Mouse (Mus musculus): ENCODE measurements around the gene Tmem92. TPM values are rescaled to one million over a fixed set of nuclear protein-coding genes. Genes with fewer than 3 reads are reported as not detected.

The Tmem92 gene
- polyA plus RNA-seq, 1 experiment from 2014 or later = not detected

DNA sequence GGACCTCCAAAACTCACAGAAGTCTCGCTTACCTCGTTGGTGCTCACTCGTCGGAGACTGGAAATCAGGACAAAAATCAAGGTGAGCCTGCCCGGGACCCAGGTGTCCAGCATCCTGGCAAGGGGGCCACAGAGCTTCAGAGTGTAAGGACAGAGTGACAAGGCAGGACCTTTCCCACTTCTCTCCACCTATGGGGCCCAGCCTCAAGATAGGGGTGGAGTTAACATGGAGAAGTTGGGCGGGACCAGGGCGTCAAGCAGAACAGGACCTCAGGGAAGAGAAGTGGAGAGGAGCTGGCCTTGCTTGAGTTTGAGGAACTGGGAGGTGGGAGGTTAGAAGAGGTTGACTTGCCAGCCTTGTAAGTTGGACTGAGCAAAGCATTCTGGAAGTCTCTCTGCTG lies 21.7 kb downstream of the Tmem92 start:
- ATAC-seq (ENCODE audit: low FRiP score, low read depth) = no peak
- H3K9me3 ChIP-seq = no peaks in the 10 kb centered on the region
- no peaks in the 10 kb centered on the region for H3K36me3 ChIP-seq
- H3K9ac ChIP-seq = no peak overlapping the region
- no peak overlapping the region for H3K4me3 ChIP-seq
- no peaks in the 10 kb centered on the region for H3K4me1 ChIP-seq (replicated peaks)
- no peaks in the 10 kb centered on the region for H3K27me3 ChIP-seq
- no peak overlapping the region for H3K27ac ChIP-seq (replicated peaks)
- H3K4me2 ChIP-seq = no peak overlapping the region
- 80% methylated on average over 7 of the region's 7 CpGs for WGBS

- WGBS = 88% methylated on average over 3 of the region's 3 CpGs
- H3K27ac ChIP-seq (replicated peaks) = no peak overlapping the region
- no peaks in the 10 kb centered on the region for H3K9me3 ChIP-seq
- no peaks in the 10 kb centered on the region for H3K36me3 ChIP-seq
- ATAC-seq (ENCODE audit: low FRiP score, low read depth) = no peak
- no peak overlapping the region for H3K9ac ChIP-seq
- H3K4me1 ChIP-seq (replicated peaks) = no peaks in the 10 kb centered on the region
- no peak overlapping the region for H3K4me2 ChIP-seq
- no peaks in the 10 kb centered on the region for H3K27me3 ChIP-seq
- no peak overlapping the region for H3K4me3 ChIP-seq
These were observed 22.1 kb downstream of the Tmem92 start for GRCm38 (mm10) chr11:94760364-94760763.

DNA sequence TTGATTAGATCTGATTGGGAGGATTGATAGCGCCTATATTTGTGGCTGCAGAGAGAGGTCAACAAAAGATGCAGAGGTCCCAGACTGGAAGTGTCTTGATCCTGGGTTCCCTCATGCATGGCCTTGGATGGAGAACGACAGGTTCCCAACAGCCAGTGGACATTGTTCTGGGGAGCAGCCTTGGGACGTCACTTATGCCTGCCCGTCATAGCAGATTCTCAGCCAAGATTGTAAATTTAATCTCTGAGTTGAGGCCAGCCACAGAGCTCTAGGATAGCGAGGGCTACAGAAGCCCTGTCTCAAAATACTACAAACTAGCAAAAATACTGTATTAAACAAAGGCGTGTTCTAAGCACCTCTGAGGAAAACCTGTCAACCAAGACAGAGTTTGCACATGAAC lies 22.6 kb downstream of the Tmem92 start:
- Histone ChIP-seq H3K27me3 (no peaks in the 10 kb centered on the region), H3K36me3 (no peaks in the 10 kb centered on the region), H3K4me1 (replicated peaks) (no peaks in the 10 kb centered on the region), H3K4me3 (no peak overlapping the region), H3K9ac (no peak overlapping the region), H3K4me2 (no peak overlapping the region), H3K9me3 (no peaks in the 10 kb centered on the region), H3K27ac (replicated peaks) (no peak overlapping the region)
- ATAC-seq (ENCODE audit: low FRiP score, low read depth) = no peak
- WGBS = 90% methylated on average over 6 of the region's 6 CpGs

DNA sequence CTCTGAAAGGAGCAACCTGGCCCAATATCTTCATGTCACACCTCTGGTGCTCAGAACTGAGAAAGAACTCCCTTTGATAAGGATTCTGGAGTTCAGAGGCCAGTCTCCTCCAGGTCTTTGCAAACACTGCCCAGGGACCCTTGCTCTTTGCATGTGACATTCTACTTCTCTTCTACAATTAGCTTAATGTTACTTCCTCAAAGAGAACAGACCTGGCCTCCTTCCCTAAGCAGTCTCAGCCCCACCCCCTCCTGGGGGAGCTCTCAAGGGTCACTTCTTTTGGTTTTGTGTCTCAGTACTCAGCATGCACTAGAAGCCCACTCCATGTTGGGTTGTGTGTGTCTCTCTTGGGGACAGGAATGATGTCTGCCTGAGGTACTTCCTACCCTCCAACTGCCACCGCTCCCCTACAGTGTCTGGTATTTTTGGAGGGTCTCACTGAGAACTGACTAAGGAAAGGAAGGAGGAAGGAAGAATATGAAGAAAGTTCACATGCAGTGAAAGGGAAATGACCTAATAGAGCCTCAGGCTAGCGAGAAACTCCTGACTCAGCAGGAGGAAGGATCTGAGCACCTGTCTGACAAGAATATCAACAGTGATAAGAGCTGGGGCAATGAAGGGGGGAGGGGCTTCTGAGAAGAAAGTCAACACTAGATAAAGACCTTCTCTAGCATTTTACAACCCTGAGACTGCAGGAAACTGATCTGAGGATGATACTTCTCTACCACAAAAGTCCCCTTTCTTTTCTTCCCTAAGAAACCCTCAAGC lies 29.4 kb downstream of the Tmem92 start:
- ATAC-seq (ENCODE audit: low FRiP score, low read depth) = no peak
- no peaks in the 10 kb centered on the region for H3K36me3 ChIP-seq
- no peaks in the 10 kb centered on the region for H3K9me3 ChIP-seq
- no peaks in the 10 kb centered on the region for H3K27me3 ChIP-seq
- no peaks in the 10 kb centered on the region for H3K4me1 ChIP-seq (replicated peaks)
- H3K27ac ChIP-seq (replicated peaks) = no peak overlapping the region
- H3K9ac ChIP-seq = no peak overlapping the region
- no peak overlapping the region for H3K4me3 ChIP-seq
- H3K4me2 ChIP-seq = no peak overlapping the region
- WGBS = 70% methylated on average over 2 of the region's 2 CpGs

- H3K9ac ChIP-seq = no peak within 1 kb of the TSS
- no peaks in the 10 kb centered on the region for H3K9me3 ChIP-seq
- no peaks in the 10 kb centered on the region for H3K36me3 ChIP-seq
- H3K27me3 ChIP-seq = no peaks in the 10 kb centered on the region
- no peak within 1 kb of the TSS for H3K27ac ChIP-seq (replicated peaks)
- no peak for ATAC-seq (ENCODE audit: low FRiP score, low read depth)
- no peak within 1 kb of the TSS for H3K4me2 ChIP-seq
- 87% methylated on average over 29 of the region's 29 CpGs for WGBS
- no peak within 1 kb of the TSS for H3K4me3 ChIP-seq
- H3K4me1 ChIP-seq (replicated peaks) = no peaks in the 10 kb centered on the region
These were observed 40.7 kb downstream of the Tmem92 start, which contains the start of gene Cdc34b for GRCm38 (mm10) chr11:94741732-94742272. Gene Cdc34b (plus strand): TSS chr11:94741782.

DNA sequence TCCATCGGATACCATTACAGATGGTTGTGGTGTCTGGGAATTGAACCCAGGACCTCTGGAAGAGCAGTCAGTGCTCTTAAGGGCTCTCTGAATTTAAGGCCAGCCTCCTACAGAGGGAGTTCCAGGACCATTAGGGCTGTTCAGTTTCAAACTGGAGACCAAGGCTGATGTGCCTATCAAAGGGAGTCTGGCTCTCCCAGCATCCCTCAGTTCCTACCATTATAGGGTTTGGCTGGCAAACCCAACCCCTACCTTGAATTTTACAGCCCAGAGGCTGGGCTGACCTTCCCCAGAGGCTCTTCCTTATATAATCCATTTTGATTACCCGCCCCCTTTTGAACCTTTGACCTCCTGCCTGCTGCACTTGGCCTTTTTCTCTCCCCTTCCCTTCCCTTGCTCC lies 46.8 kb downstream of the Tmem92 start:
- no peak overlapping the region for H3K4me3 ChIP-seq
- no peak for ATAC-seq (ENCODE audit: low FRiP score, low read depth)
- WGBS = 86% methylated on average over 2 of the region's 2 CpGs

GRCm38 (mm10) chr11:94732773-94733172 lies 49.7 kb downstream of the Tmem92 start:
- 41% methylated on average over 8 of the region's 8 CpGs for WGBS
- Histone ChIP-seq H3K9me3 (no peaks in the 10 kb centered on the region), H3K4me1 (replicated peaks) (no peaks in the 10 kb centered on the region), H3K36me3 (no peaks in the 10 kb centered on the region), H3K27me3 (no peaks in the 10 kb centered on the region), H3K4me2 (no peak overlapping the region), H3K27ac (replicated peaks) (no peak overlapping the region), H3K4me3 (no peak overlapping the region), H3K9ac (no peak overlapping the region)
- ATAC-seq (ENCODE audit: low FRiP score, low read depth) = no peak

More for the DNA sequence above, 46.8 kb downstream of the Tmem92 start:
- no peaks in the 10 kb centered on the region for H3K9me3 ChIP-seq
- H3K4me2 ChIP-seq = no peak overlapping the region
- H3K27me3 ChIP-seq = no peaks in the 10 kb centered on the region
- H3K4me1 ChIP-seq (replicated peaks) = no peaks in the 10 kb centered on the region
- no peak overlapping the region for H3K9ac ChIP-seq
- no peaks in the 10 kb centered on the region for H3K36me3 ChIP-seq
- H3K27ac ChIP-seq (replicated peaks) = no peak overlapping the region

- Histone ChIP-seq H3K36me3 (no peaks in the 10 kb centered on the region), H3K9ac (no peak overlapping the region), H3K4me3 (no peak overlapping the region), H3K27ac (replicated peaks) (no peak overlapping the region), H3K9me3 (no peaks in the 10 kb centered on the region), H3K4me1 (replicated peaks) (no peaks in the 10 kb centered on the region), H3K4me2 (no peak overlapping the region), H3K27me3 (no peaks in the 10 kb centered on the region)
- ATAC-seq (ENCODE audit: low FRiP score, low read depth) = no peak
- 87% methylated on average over 12 of the region's 12 CpGs for WGBS
These were observed 51.3 kb downstream of the Tmem92 start for GRCm38 (mm10) chr11:94731229-94731628.

DNA sequence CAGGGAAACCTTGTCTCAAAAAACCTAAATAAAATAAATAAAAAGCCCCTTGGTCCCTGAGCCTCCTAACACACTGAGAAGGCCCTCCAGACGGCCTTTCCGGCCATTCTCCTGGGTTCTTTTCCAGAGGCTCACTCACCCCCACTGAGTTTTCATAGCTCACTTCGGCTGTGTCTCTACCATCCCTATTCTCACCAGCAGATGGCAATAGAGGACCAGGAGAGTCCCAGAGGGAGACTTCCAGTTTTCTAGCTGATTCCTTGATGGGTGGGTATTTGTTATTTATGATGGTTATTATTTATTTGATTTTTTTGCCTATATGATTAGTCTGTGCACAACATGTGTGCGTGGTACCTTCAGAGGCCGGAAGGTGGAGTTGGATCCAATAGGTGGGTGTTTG lies 52.2 kb downstream of the Tmem92 start:
- Histone ChIP-seq H3K27me3 (no peaks in the 10 kb centered on the region), H3K27ac (replicated peaks) (no peak overlapping the region), H3K4me1 (replicated peaks) (no peaks in the 10 kb centered on the region), H3K4me3 (no peak overlapping the region), H3K4me2 (no peak overlapping the region), H3K9me3 (no peaks in the 10 kb centered on the region), H3K36me3 (no peaks in the 10 kb centered on the region), H3K9ac (no peak overlapping the region)
- ATAC-seq (ENCODE audit: low FRiP score, low read depth) = no peak
- WGBS = 29% methylated on average over 5 of the region's 5 CpGs

- Histone ChIP-seq H3K4me3 (no peak overlapping the region), H3K9ac (no peak overlapping the region), H3K36me3 (no peaks in the 10 kb centered on the region), H3K9me3 (no peaks in the 10 kb centered on the region), H3K4me2 (no peak overlapping the region), H3K27ac (replicated peaks) (no peak overlapping the region), H3K27me3 (no peaks in the 10 kb centered on the region), H3K4me1 (replicated peaks) (no peaks in the 10 kb centered on the region)
- ATAC-seq (ENCODE audit: low FRiP score, low read depth) = no peak
- 31% methylated on average over 4 of the region's 4 CpGs for WGBS
These were observed 52.9 kb downstream of the Tmem92 start for GRCm38 (mm10) chr11:94729565-94729964.

GRCm38 (mm10) chr11:94728545-94728944 lies 54.0 kb downstream of the Tmem92 start:
- 83% methylated on average over 3 of the region's 3 CpGs for WGBS

GRCm38 (mm10) chr11:94727306-94727705 lies 55.2 kb downstream of the Tmem92 start:
- Histone ChIP-seq H3K9me3 (no peaks in the 10 kb centered on the region), H3K36me3 (no peaks in the 10 kb centered on the region), H3K4me3 (no peak overlapping the region), H3K9ac (no peak overlapping the region), H3K27ac (replicated peaks) (no peak overlapping the region), H3K4me1 (replicated peaks) (no peaks in the 10 kb centered on the region), H3K27me3 (no peaks in the 10 kb centered on the region), H3K4me2 (no peak overlapping the region)
- 87% methylated on average over 3 of the region's 3 CpGs for WGBS
- ATAC-seq (ENCODE audit: low FRiP score, low read depth) = no peak

More at GRCm38 (mm10) chr11:94728545-94728944, 54.0 kb downstream of the Tmem92 start:
- Histone ChIP-seq H3K27me3 (no peaks in the 10 kb centered on the region), H3K4me2 (no peak overlapping the region), H3K36me3 (no peaks in the 10 kb centered on the region), H3K9ac (no peak overlapping the region), H3K4me1 (replicated peaks) (no peaks in the 10 kb centered on the region), H3K27ac (replicated peaks) (no peak overlapping the region), H3K9me3 (no peaks in the 10 kb centered on the region), H3K4me3 (no peak overlapping the region)
- no peak for ATAC-seq (ENCODE audit: low FRiP score, low read depth)
